Mouse (Mus musculus) heart, embryonic 14.5 days (tissue): ENCODE measurements around the gene Spsb1. TPM values are rescaled to one million over a fixed set of nuclear protein-coding genes. Genes with fewer than 3 reads are reported as not detected.

ENCODE experiments used
- ATAC-seq: fragments of 200-750 bp; cut with Nextera tagmentation; 2 replicates; pipeline ENCODE4 v1.8.0; 2017; ENCODE audit warnings: low read depth, moderate TSS enrichment; ENCODE audit not compliant: insufficient number of reproducible peaks, insufficient read depth, low FRiP score
- H3K27ac ChIP-seq, 2 experiments: fragments of 200-500 bp in 1 of 2; fragments of 300-500 bp in 1 of 2; sonication (generic) in 1 of 2; replicated peaks in 1 of 2; 2 replicates each; pipeline ENCODE4 v1.5.1; 2012 to 2014; ENCODE audit warnings: low read depth in 2 of 2, low read length in 2 of 2, control low read depth in 1 of 2, mild to moderate bottlenecking in 1 of 2, mixed read lengths in 1 of 2; ENCODE audit not compliant: control insufficient read depth in 1 of 2, insufficient read depth in 1 of 2
- H3K27me3 ChIP-seq: fragments of 300-500 bp; sonication (generic); 2 replicates; pipeline ENCODE4 v1.6.1; 2014; ENCODE audit warnings: mild to moderate bottlenecking, low read length, control low read depth; ENCODE audit not compliant: control insufficient read depth, insufficient read depth
- H3K36me3 ChIP-seq: fragments of 300-500 bp; sonication (generic); 2 replicates; pipeline ENCODE4 v1.6.1; 2014; ENCODE audit warnings: mild to moderate bottlenecking, control low read depth, low read length, mixed read lengths; ENCODE audit not compliant: control insufficient read depth, insufficient read depth
- H3K4me1 ChIP-seq, 2 experiments: fragments of 200-500 bp in 1 of 2; fragments of 300-500 bp in 1 of 2; sonication (generic) in 1 of 2; 2 replicates each; pipeline ENCODE4 v1.6.1; 2012 to 2014; ENCODE audit warnings: low read length in 2 of 2, control low read depth in 1 of 2, mixed read lengths in 1 of 2; ENCODE audit not compliant: control insufficient read depth in 2 of 2, insufficient read depth in 2 of 2
- H3K4me2 ChIP-seq: fragments of 300-500 bp; sonication (generic); 2 replicates; pipeline ENCODE4 v1.6.1; 2014; ENCODE audit warnings: mild to moderate bottlenecking, low read length
- H3K4me3 ChIP-seq, 2 experiments: fragments of 200-500 bp in 1 of 2; fragments of 300-500 bp in 1 of 2; sonication (generic) in 1 of 2; 2 replicates each; pipeline ENCODE4 v1.5.1; 2012 to 2014; ENCODE audit warnings: low read length in 2 of 2, mild to moderate bottlenecking in 2 of 2, control low read depth in 1 of 2, low read depth in 1 of 2, moderate library complexity in 1 of 2; ENCODE audit not compliant: control insufficient read depth in 1 of 2, insufficient read depth in 1 of 2
- H3K9ac ChIP-seq: fragments of 300-500 bp; sonication (generic); 2 replicates; pipeline ENCODE4 v1.6.1; 2014; ENCODE audit warnings: mild to moderate bottlenecking, low read length
- H3K9me3 ChIP-seq: fragments of 300-500 bp; sonication (generic); 2 replicates; pipeline ENCODE4 v1.6.1; 2016; ENCODE audit warnings: low read length, control low read depth; ENCODE audit not compliant: control insufficient read depth
- WGBS: fragments of 180-500 bp; shearing (Covaris S2); extraction: QIAGEN DNeasy Blood & Tissue Kit; methylation state at CpG from one replicate; pipeline ENCODE4 v1.1.7; 2014; 5-methylcytosine and 5-hydroxymethylcytosine counted together
- polyA plus RNA-seq: library from polyadenylated mRNA; unstranded; fragments of >200 nt; fragmentation: Nextera tagmentation; extraction: Ambion mirVana; gene quantifications from 2 replicates; pipeline ENCODE4 v1.2.1, GENCODE M21; 2014

Gene Spsb1
- polyA plus RNA-seq, 1 experiment from 2014 or later = 6.3 TPM

- Histone ChIP-seq H3K9me3 (no peaks in the 10 kb centered on the region), H3K36me3 (no peaks in the 10 kb centered on the region), H3K27me3 (no peaks in the 10 kb centered on the region), H3K4me2 (no peak overlapping the region), H3K4me3 (no peak overlapping the region), H3K4me1 (peaks cover 6% of the 10 kb centered on the region in 2 experiments; a peak in 3 of 4 replicates), H3K27ac (no peak overlapping the region), H3K9ac (no peak overlapping the region)
- no peak for ATAC-seq
- 59% methylated on average over 7 of the region's 7 CpGs for WGBS
Observed at GRCm38 (mm10) chr4:149871582-149871981, 83.3 kb downstream of the Spsb1 start.

GRCm38 (mm10) chr4:149871014-149871413 lies 83.8 kb downstream of the Spsb1 start:
- no peak for ATAC-seq
- no peaks in the 10 kb centered on the region for H3K9me3 ChIP-seq
- H3K27me3 ChIP-seq = no peaks in the 10 kb centered on the region
- H3K4me2 ChIP-seq = no peak overlapping the region
- 89% methylated on average over 11 of the region's 11 CpGs for WGBS
- H3K36me3 ChIP-seq = no peaks in the 10 kb centered on the region
- H3K27ac ChIP-seq = no peak overlapping the region
- H3K9ac ChIP-seq = no peak overlapping the region
- peaks cover 6% of the 10 kb centered on the region in 2 experiments; a peak in 3 of 4 replicates for H3K4me1 ChIP-seq
- H3K4me3 ChIP-seq = no peak overlapping the region

GRCm38 (mm10) chr4:149870412-149870811 lies 84.4 kb downstream of the Spsb1 start:
- no peak overlapping the region for H3K27ac ChIP-seq
- no peak overlapping the region for H3K4me2 ChIP-seq
- no peaks in the 10 kb centered on the region for H3K9me3 ChIP-seq
- H3K4me3 ChIP-seq = no peak overlapping the region
- no peak for ATAC-seq
- no peak overlapping the region for H3K9ac ChIP-seq
- no peaks in the 10 kb centered on the region for H3K27me3 ChIP-seq
- peaks cover 5 to 6% of the 10 kb centered on the region in 2 experiments; a peak in 3 of 4 replicates for H3K4me1 ChIP-seq
- H3K36me3 ChIP-seq = no peaks in the 10 kb centered on the region

GRCm38 (mm10) chr4:149868725-149869124 lies 86.1 kb downstream of the Spsb1 start:
- Histone ChIP-seq H3K27ac (no peak overlapping the region), H3K9ac (no peak overlapping the region), H3K9me3 (no peaks in the 10 kb centered on the region), H3K27me3 (no peaks in the 10 kb centered on the region), H3K4me1 (peaks cover 4 to 11% of the 10 kb centered on the region in 2 experiments), H3K4me3 (no peak overlapping the region), H3K36me3 (no peaks in the 10 kb centered on the region), H3K4me2 (no peak overlapping the region)
- WGBS = 72% methylated on average over 14 of the region's 14 CpGs
- ATAC-seq = no peak

GRCm38 (mm10) chr4:149868009-149868408 lies 86.8 kb downstream of the Spsb1 start:
- Histone ChIP-seq H3K9ac (0 out of 2 replicates have a peak overlapping the region, but pooled peaks have one; percentile 11), H3K4me2 (no peak overlapping the region), H3K27me3 (no peaks in the 10 kb centered on the region), H3K36me3 (no peaks in the 10 kb centered on the region), H3K27ac (0 out of 4 replicates have a peak overlapping the region, but pooled peaks have one; percentile 4 to 30), H3K9me3 (no peaks in the 10 kb centered on the region), H3K4me3 (no peak overlapping the region), H3K4me1 (peaks cover 4 to 11% of the 10 kb centered on the region in 2 experiments)
- ATAC-seq = no peak
- 25% methylated on average over 9 of the region's 9 CpGs for WGBS

- WGBS = 73% methylated on average over 4 of the region's 4 CpGs
- H3K4me2 ChIP-seq = no peak overlapping the region
- no peak overlapping the region for H3K4me3 ChIP-seq
- H3K36me3 ChIP-seq = no peaks in the 10 kb centered on the region
- no peaks in the 10 kb centered on the region for H3K27me3 ChIP-seq
- no peak for ATAC-seq
- H3K9me3 ChIP-seq = no peaks in the 10 kb centered on the region
- H3K27ac ChIP-seq = no peak overlapping the region
- no peak overlapping the region for H3K9ac ChIP-seq
- H3K4me1 ChIP-seq = peaks cover 4 to 11% of the 10 kb centered on the region in 2 experiments
Observed at GRCm38 (mm10) chr4:149867351-149867750, 87.5 kb downstream of the Spsb1 start.

- no peak for ATAC-seq
Observed at GRCm38 (mm10) chr4:149864395-149864794, 90.4 kb downstream of the Spsb1 start.

GRCm38 (mm10) chr4:149863522-149863921 lies 91.3 kb downstream of the Spsb1 start:
- no peak overlapping the region for H3K9ac ChIP-seq
- H3K4me1 ChIP-seq = peaks cover 4 to 11% of the 10 kb centered on the region in 2 experiments
- H3K36me3 ChIP-seq = no peaks in the 10 kb centered on the region
- no peak overlapping the region for H3K27ac ChIP-seq
- ATAC-seq = no peak
- H3K27me3 ChIP-seq = no peaks in the 10 kb centered on the region
- no peak overlapping the region for H3K4me3 ChIP-seq
- no peak overlapping the region for H3K4me2 ChIP-seq
- 57% methylated on average over 9 of the region's 9 CpGs for WGBS
- no peaks in the 10 kb centered on the region for H3K9me3 ChIP-seq

More at GRCm38 (mm10) chr4:149864395-149864794, 90.4 kb downstream of the Spsb1 start:
- 68% methylated on average over 4 of the region's 4 CpGs for WGBS
- Histone ChIP-seq H3K27ac (no peak overlapping the region), H3K9ac (no peak overlapping the region), H3K4me3 (no peak overlapping the region), H3K36me3 (no peaks in the 10 kb centered on the region), H3K4me1 (peaks cover 4 to 11% of the 10 kb centered on the region in 2 experiments), H3K27me3 (no peaks in the 10 kb centered on the region), H3K4me2 (no peak overlapping the region), H3K9me3 (no peaks in the 10 kb centered on the region)
